Mouse (Mus musculus): Measurements from ENCODE around the gene Itga5. TPM values are rescaled to one million over a fixed set of nuclear protein-coding genes. Genes with fewer than 3 reads are reported as not detected.
A peak's percentile ranks its signal among the peaks of the same experiment; 100 is the strongest.
"Not testable (repeated sequence)": the region's sequence is repeated elsewhere in the genome, so short reads cannot be mapped to it uniquely, and the experiment has no call there.

Gene Itga5
- total RNA-seq (2017): 3.1 to 26.6 TPM (median 11.4 TPM) in 3 replicates

GRCm38 (mm10) chr15:103366376-103367149, at the start of gene Itga5:
Gene Itga5 (minus strand): TSS chr15:103366763.
- no peak for ATAC-seq (replicated peaks; ENCODE audit: insufficient number of reproducible peaks, low FRiP score, low TSS enrichment, poor library complexity, severe bottlenecking)

DNA sequence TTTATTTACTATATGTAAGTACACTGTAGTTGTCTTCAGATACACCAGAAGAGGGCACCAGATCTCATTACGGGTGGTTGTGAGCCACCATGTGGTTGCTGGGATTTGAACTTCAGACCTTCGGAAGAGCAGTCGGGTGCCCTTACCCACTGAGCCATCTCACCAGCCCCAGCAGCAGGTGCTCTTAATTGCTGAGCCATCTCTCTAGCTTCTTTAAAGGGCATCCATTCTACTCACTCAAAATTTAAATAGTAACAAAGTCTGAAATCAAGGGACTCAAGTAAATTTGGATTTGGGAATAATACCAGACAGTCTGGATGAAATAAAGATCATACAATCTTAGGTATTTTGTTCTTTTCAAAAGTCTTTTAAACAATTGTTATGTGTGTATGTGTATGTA, 39.0 kb upstream of the Itga5 start:
- not testable (repeated sequence) for ATAC-seq (replicated peaks; ENCODE audit: insufficient number of reproducible peaks, low FRiP score, low TSS enrichment, poor library complexity, severe bottlenecking)

DNA sequence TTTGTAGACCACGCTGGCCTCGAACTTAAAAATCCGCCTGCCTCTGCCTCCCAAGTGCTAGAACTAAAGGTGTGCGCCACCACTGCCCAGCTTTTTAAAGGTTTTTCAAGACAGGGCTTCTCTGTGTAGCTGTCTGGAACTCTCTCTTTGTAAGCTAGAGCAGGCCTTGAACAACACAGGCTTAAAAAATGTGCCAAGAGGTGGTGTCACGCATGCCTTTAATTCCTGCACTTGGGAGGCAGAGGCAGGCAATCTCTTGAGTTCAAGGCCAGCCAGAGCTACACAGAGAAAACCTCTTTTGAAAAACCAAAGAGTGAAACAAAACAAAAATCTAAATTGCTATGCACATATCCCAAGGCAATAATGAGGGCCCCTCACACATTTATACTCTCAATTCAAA, 34.8 kb upstream of the Itga5 start:
- no peak for ATAC-seq (replicated peaks; ENCODE audit: insufficient number of reproducible peaks, low FRiP score, low TSS enrichment, poor library complexity, severe bottlenecking)

DNA sequence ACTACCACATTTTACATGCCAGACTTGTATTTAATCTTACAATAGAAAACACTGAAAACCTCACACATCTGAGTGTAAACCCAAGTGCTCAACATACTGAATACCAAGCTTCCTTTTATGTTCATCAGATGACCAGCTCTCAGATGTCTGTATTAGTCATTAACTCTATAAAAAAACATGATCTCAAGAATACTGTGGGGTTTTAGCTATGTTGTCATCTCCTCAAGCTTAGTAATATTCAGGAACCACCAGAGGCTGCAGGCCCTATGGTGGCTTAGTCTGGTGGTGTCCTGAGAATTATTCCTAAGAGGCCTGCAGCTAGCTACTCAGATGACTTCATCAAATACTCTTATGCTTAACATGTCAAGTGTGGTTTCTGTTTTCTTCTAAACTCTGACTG, 27.0 kb upstream of the Itga5 start:
- no peak for ATAC-seq (replicated peaks; ENCODE audit: insufficient number of reproducible peaks, low FRiP score, low TSS enrichment, poor library complexity, severe bottlenecking)

DNA sequence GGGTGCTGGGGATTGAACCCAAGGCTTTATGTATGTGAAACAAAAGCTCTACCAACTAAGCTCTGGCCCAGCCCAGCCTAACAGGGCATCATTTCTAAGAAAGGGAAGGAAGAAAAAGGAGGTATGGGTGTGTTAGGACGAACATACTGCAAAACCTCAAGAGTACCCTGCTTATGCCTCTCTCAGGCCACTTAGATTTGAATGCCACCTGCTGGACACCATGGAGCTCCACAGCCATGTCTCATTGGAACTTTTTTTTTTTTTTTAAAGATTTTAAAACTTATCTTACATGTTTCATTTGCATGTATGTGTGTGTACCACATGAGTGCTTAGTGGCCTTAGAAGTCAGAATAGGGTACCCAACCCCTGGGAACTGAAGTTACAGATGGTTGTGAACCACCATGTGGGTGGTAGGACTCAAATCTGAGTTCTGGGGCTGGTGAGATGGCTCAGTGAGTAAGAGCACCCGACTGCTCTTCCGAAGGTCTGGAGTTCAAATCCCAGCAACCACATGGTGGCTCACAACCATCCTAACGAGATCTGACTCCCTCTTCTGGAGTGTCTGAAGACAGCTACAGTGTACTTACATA, 22.1 kb upstream of the Itga5 start:
- 0 out of 2 replicates have a peak, but pooled peaks have one; percentile 59 for ATAC-seq (replicated peaks; ENCODE audit: insufficient number of reproducible peaks, low FRiP score, low TSS enrichment, poor library complexity, severe bottlenecking)

GRCm38 (mm10) chr15:103383771-103384488, 17.4 kb upstream of the Itga5 start:
- ATAC-seq (replicated peaks; ENCODE audit: insufficient number of reproducible peaks, low FRiP score, low TSS enrichment, poor library complexity, severe bottlenecking): no peak

DNA sequence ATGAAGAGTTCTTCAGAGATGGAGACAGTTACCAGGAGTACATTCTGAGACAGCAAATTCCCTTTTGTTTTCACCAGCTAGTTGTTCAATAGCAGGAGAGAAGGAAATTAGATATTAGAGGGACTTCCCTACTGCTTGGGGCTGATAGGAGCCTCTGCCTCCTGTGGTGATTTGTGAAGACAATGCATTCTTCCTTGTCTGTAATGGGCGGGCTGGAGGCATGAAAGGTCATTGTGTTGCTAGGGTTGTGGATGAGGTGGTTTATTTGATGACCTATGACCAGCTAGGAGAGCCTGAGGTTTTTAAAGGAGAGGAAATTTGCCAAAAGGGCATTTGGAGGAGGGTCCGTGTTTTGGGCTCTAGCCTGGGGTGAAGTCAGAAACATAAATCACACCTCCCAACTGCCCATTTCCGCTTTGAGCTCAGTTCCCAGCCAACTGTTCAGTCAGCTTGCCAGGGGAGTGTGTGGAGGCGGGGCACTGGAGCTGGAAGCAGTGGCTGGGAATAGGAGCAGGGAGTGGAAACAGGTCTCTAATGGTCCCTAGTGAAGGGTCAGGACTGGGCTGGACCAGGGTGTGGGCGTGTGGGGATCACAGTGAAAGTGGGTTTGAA, 16.3 kb upstream of the Itga5 start:
- ATAC-seq (replicated peaks; ENCODE audit: insufficient number of reproducible peaks, low FRiP score, low TSS enrichment, poor library complexity, severe bottlenecking): no peak

DNA sequence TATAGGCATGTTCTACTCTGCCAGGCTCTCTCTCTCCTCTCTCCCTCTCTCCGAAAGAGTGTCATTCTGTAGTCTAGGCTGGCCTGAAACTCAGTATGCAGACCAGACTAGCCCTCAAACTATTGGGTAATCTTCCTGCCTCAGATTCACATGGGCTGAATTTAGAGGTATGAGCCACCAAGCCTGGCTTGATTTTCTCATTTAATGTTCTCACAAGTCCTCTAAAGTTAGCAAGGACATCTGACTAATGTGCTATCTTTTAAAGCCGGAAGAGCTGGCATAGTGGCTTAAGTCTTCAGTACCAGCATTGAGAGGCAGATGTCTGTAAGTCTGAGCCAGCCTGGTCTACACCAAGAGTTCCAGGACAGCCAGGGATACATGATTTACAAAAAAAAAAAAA, 15.5 kb upstream of the Itga5 start:
- ATAC-seq (replicated peaks; ENCODE audit: insufficient number of reproducible peaks, low FRiP score, low TSS enrichment, poor library complexity, severe bottlenecking): no peak

GRCm38 (mm10) chr15:103378665-103379356, 12.2 kb upstream of the Itga5 start:
- no peak for ATAC-seq (replicated peaks; ENCODE audit: insufficient number of reproducible peaks, low FRiP score, low TSS enrichment, poor library complexity, severe bottlenecking)

DNA sequence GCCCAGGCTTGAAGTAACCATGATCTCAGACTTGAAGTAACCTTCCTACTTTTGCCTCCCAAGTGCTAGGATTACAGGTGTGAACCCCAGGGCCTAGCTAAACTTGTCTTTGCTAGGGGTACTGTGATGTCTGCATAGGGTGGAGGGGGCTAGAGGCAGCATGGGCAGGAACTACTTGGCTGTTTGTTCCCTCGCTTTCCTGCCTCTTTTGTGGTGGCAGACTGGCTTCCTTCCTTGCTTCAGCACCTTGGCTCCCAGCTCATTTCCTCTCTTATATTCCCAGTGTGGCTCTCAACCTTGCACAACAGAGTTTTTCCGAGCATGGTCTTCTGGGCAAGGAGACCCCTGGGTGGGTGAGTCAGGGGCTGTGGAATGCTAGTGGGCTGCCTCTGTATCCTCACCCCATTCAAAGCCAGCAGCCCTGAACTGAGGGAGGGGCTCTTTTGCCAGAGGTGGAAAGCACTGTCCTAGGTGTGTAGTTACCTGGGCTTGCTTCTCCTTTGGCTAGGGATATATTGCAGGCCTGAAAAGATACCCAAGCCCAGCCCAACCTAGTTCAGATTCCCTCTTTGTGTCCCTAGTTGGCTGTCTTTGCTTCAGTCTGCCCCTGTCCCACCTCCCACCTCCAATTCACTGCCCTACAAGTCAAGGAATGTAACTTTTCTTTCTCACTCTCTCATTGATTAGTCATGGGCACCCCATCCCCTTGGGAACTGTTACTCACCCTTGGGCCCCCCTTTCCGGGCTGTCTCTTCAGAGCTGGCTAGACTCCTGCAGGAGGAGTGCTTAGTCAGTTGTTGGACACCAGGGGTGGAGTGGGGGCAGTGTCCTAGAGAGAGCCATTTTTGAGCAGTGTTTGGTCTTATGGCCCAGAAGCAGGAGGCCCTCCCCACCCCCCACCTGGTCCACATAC, 11.4 kb upstream of the Itga5 start:
- no peak for ATAC-seq (replicated peaks; ENCODE audit: insufficient number of reproducible peaks, low FRiP score, low TSS enrichment, poor library complexity, severe bottlenecking)

DNA sequence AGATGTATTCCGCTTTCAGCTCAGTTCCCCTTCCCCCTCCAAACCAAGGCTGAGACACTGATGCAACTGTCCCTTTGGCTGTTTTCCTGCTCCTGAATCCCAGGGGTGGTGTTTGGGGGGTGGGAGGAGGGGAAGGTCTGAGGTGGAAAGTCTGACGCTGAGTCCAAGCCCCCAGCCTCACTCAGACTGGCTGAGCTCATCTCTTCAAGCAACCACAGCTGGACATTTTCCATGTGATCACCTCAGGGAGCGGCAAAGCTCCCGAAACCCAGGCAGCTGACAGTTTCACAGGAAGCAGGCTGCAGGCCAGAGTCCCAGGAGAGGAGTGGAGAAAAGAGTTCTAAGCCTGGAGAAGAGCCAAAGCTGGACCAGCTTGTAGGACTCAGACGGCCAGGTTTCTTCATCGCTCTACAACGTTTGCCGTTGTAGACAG, 10.3 kb upstream of the Itga5 start:
- no peak for ATAC-seq (replicated peaks; ENCODE audit: insufficient number of reproducible peaks, low FRiP score, low TSS enrichment, poor library complexity, severe bottlenecking)

DNA sequence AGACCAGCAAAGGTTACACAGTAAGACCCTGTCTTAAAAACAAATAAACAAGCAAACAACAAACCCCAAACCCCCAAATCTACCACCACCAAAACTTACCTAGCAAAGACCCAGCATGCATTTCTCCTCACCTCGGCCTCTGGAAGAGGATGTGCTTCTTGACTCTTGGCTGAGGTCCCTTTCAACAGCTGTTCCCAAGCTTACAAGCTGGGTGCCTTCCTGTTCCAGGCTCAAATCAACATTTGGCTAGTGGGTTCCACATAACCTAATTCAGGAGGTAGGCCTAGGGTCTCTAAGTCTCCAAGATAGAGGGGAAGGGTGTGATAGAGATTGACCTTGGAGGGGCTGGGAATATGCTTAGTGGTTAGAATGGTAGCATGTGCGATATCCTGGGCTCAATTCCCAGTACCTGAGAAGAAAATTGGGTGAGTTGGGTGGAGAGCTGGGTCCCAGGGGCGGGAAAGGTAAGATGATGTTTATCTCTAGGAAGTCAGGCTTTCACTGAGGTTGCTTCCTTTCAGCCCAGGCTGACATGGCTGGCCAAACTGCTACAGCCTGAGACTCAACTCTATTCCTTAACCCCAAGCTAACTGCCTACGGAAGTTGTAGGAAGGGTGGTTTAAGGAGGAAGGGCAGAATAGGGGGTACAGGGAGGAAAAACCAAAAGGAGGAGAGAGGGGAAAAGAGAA, 8.7 kb upstream of the Itga5 start:
- no peak for ATAC-seq (replicated peaks; ENCODE audit: insufficient number of reproducible peaks, low FRiP score, low TSS enrichment, poor library complexity, severe bottlenecking)

- ATAC-seq (replicated peaks; ENCODE audit: insufficient number of reproducible peaks, low FRiP score, low TSS enrichment, poor library complexity, severe bottlenecking): no peak
Measured at GRCm38 (mm10) chr15:103372461-103372860, 5.9 kb upstream of the Itga5 start.

DNA sequence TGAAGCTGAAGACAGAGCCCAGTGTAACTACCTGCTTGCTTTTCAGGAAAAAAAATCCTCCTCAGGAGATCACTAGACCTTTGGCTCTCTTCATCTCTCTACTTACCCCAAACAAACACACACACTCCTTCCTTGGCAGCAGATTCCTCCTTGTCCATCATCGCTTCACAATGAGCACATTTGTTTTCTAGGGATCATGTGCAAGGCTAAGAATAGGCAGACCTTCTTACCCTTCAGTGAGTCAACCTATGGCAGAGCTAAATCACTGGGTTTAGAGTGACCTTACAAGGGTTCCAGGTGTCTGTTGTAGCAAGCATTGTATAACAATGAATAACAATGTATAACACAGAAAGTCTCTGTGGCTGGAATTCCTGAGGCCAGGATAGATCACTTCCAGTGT, 5.2 kb upstream of the Itga5 start:
- no peak for ATAC-seq (replicated peaks; ENCODE audit: insufficient number of reproducible peaks, low FRiP score, low TSS enrichment, poor library complexity, severe bottlenecking)

GRCm38 (mm10) chr15:103371208-103371607, 4.6 kb upstream of the Itga5 start:
- no peak for ATAC-seq (replicated peaks; ENCODE audit: insufficient number of reproducible peaks, low FRiP score, low TSS enrichment, poor library complexity, severe bottlenecking)

DNA sequence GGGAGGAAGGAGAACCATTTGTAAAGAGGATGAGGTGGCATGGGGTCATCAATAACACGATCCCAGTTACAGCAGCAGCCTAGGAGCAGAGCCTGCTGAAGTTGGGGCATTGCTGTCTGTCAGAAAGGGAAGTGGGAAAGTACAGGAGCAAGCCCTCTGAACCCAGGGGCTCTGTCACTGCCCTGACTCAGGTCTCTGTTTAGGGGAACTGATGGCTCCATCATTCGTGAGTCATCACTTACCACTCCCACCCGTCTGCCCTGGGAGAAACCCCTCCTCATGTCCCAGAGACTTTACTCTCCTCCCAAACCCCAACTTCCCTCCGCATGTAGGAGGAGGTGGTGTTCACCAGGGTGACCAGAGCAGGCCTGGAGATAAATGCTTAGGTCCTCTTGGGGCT, 3.9 kb upstream of the Itga5 start:
- peak; percentile 70 for ATAC-seq (replicated peaks; ENCODE audit: insufficient number of reproducible peaks, low FRiP score, low TSS enrichment, poor library complexity, severe bottlenecking)

DNA sequence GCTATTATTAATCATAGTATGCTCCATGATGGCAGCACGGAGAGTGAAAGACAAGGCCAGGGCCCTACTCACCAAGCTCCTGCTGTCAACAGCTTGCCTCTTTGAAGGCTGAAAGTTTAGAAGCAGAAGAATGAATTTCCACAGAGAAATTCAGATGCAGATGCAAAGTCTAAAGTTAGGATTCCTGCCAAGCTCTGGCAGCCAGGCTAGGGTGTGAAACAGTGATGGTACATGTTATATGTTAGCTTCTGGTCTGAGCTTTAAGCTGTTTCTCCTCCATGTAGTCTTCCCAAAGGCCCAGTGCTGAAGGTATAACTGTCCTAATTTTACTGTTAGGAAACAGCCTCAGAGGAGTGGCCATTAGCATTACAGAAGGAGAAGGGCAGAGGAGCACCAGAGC, 2.6 kb upstream of the Itga5 start:
- no peak for ATAC-seq (replicated peaks; ENCODE audit: insufficient number of reproducible peaks, low FRiP score, low TSS enrichment, poor library complexity, severe bottlenecking)

All from monocyte, adult 5-6 weeks (primary cell).